Mouse (Mus musculus): ENCODE measurements around the gene Kcne1l.

Gene Kcne1l

DNA sequence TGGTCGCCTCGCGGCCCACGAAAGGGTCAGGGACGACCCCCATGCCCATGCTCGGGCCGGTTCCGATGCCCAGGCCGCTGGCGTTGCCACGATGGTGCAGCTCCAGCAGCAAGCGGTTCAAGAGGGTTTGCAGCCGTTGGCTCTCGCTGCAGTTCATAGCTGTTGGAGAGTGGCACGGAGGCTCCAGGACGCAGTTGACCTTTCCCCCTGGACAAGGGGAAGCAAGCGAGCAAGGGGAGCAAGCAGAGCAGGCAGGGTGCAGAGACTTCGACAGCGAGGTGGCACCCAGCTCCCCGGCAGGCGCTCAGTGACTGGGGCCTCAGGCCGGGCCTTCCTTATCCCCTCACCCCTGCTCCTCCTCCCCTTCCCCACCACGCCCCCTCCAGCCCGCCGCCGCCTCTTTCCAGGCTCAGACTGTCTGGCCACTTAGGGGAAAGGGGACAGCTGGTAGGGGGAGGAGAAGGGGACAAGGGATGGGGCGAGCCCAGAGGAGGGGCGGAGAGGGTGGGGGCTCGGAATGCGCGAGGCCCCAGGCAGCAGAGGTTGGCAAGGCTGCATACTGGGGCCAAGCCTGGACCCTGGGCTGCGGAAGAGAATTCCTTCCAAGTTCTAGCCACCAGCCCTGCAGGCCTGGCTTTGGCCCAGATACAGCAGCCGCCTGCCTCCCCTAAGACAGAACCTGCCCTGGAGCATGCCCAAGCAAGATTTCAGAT lies at the start of gene Kcne1l:
Gene Kcne1l (minus strand): TSS at position 426 of the 713 bp plus-strand sequence.
- Histone ChIP-seq H3K36me3 (ENCODE audit: control insufficient read depth, insufficient read depth, low read length, poor library complexity, severe bottlenecking) (no peaks in the 10 kb centered on the region), H3K27me3 (ENCODE audit: control insufficient read depth, insufficient read depth, low read length, poor library complexity, severe bottlenecking) (no peaks in the 10 kb centered on the region)
- no peak for DNase-seq (ENCODE audit: low read depth, low spot score)

DNA sequence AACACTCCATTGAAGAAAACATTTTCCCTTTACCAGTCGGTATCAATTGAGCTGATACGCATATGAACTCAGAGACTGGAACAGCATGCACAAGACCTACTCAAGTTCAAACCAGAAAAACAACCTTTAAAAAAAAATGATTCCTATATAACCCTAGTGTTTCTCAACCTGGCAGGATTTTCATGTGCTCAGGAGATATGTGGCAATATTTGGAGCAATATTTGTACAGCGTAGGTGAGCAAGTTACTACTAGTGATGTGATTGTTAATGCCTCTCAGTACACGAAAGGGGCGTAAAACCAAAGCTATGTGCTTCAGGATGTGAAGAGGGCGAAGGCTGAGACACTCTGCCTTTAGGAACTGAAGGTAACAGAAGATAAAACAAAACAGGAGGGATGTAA lies 30.1 kb upstream of the Kcne1l start:
- no peaks in the 10 kb centered on the region for H3K36me3 ChIP-seq (ENCODE audit: control insufficient read depth, insufficient read depth, low read length, poor library complexity, severe bottlenecking)
- no peaks in the 10 kb centered on the region for H3K27me3 ChIP-seq (ENCODE audit: control insufficient read depth, insufficient read depth, low read length, poor library complexity, severe bottlenecking)
- no peak for DNase-seq (ENCODE audit: low read depth, low spot score)

- DNase-seq (ENCODE audit: low read depth, low spot score): no peak
- H3K27me3 ChIP-seq (ENCODE audit: control insufficient read depth, insufficient read depth, low read length, poor library complexity, severe bottlenecking): no peaks in the 10 kb centered on the region
- H3K36me3 ChIP-seq (ENCODE audit: control insufficient read depth, insufficient read depth, low read length, poor library complexity, severe bottlenecking): no peaks in the 10 kb centered on the region
Observed at GRCm38 (mm10) chrX:142335502-142335901, 29.4 kb upstream of the Kcne1l start.

DNA sequence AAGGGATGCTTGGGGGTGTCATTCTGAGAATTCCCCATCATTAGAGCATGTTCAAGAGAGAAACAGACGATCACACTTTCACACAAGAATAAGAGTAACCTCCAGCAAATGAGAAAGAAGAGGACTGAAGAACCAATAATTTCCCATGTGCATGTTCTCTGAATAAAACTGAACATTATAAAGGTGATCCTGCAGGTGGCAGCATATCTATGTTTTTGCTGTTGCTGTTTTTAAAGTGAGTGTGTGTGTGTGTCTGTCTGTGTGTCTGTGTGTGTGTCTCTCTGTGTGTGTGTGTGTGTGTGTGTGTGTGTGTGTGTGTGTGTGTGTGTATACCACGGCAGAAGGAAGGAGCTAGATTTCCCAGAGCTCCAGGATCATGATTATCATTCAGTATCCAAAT lies 19.7 kb upstream of the Kcne1l start:
- H3K27me3 ChIP-seq (ENCODE audit: control insufficient read depth, insufficient read depth, low read length, poor library complexity, severe bottlenecking): no peaks in the 10 kb centered on the region
- peak; percentile 8 for DNase-seq (ENCODE audit: low read depth, low spot score)
- H3K36me3 ChIP-seq (ENCODE audit: control insufficient read depth, insufficient read depth, low read length, poor library complexity, severe bottlenecking): no peaks in the 10 kb centered on the region; the same call in 1 of the 2 replicates

DNA sequence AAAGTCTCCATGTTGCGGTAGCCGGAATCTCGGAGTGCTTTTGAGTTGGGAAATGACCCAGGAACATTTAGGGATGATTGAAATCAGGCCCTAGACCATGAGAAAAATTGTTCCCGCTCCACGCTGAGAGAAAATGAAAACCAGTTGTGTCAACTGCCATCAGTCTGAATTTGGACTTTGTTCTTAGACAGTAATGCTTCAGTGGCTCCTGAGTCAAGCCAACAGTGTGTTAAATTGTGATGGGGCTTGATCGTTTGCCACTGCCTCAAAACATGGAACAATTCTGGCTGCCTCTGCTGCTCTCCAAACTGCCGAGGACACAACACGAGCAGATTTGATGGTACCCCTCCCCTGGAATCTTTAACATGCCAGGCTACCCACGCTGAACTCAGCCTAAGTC lies 10.0 kb upstream of the Kcne1l start:
- H3K36me3 ChIP-seq (ENCODE audit: control insufficient read depth, insufficient read depth, low read length, poor library complexity, severe bottlenecking): no peaks in the 10 kb centered on the region
- H3K27me3 ChIP-seq (ENCODE audit: control insufficient read depth, insufficient read depth, low read length, poor library complexity, severe bottlenecking): no peaks in the 10 kb centered on the region
- no peak for DNase-seq (ENCODE audit: low read depth, low spot score)

- Histone ChIP-seq H3K36me3 (ENCODE audit: control insufficient read depth, insufficient read depth, low read length, poor library complexity, severe bottlenecking) (no peaks in the 10 kb centered on the region), H3K27me3 (ENCODE audit: control insufficient read depth, insufficient read depth, low read length, poor library complexity, severe bottlenecking) (no peaks in the 10 kb centered on the region)
- DNase-seq (ENCODE audit: low read depth, low spot score): no peak
Observed at GRCm38 (mm10) chrX:142315270-142315669, 9.2 kb upstream of the Kcne1l start.

GRCm38 (mm10) chrX:142314307-142315024 lies 8.4 kb upstream of the Kcne1l start:
- Histone ChIP-seq H3K36me3 (ENCODE audit: control insufficient read depth, insufficient read depth, low read length, poor library complexity, severe bottlenecking) (no peaks in the 10 kb centered on the region), H3K27me3 (ENCODE audit: control insufficient read depth, insufficient read depth, low read length, poor library complexity, severe bottlenecking) (no peaks in the 10 kb centered on the region)
- peak; percentile 45 for DNase-seq (ENCODE audit: low read depth, low spot score)

DNA sequence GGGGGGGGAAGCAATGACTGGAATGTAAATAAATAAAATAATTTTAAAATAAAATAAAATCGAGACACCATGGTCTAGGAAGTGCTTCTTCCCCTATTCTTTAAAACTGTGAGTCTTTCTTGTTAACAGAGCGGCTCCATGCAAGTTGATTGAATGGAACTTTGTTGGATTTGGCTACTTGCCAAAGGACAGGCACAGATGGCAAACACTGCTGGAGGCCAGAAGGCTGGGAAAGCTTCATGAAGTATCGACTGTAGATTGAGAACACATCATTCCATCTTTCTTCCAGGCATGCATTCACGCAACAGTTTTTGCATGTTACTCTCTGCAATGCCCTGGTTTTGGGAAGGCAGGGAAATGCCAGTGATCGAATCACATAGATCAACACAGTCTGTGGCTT lies 4.3 kb upstream of the Kcne1l start:
- Histone ChIP-seq H3K36me3 (ENCODE audit: control insufficient read depth, insufficient read depth, low read length, poor library complexity, severe bottlenecking) (no peaks in the 10 kb centered on the region), H3K27me3 (ENCODE audit: control insufficient read depth, insufficient read depth, low read length, poor library complexity, severe bottlenecking) (no peaks in the 10 kb centered on the region)
- no peak for DNase-seq (ENCODE audit: low read depth, low spot score)

GRCm38 (mm10) chrX:142305010-142305868 lies 855 bp downstream of the Kcne1l start:
- Histone ChIP-seq H3K27me3 (ENCODE audit: control insufficient read depth, insufficient read depth, low read length, poor library complexity, severe bottlenecking) (no peaks in the 10 kb centered on the region), H3K36me3 (ENCODE audit: control insufficient read depth, insufficient read depth, low read length, poor library complexity, severe bottlenecking) (no peaks in the 10 kb centered on the region)
- no peak for DNase-seq (ENCODE audit: low read depth, low spot score)

GRCm38 (mm10) chrX:142304592-142304991 lies 1.5 kb downstream of the Kcne1l start:
- no peak for DNase-seq (ENCODE audit: low read depth, low spot score)
- Histone ChIP-seq H3K27me3 (ENCODE audit: control insufficient read depth, insufficient read depth, low read length, poor library complexity, severe bottlenecking) (no peaks in the 10 kb centered on the region), H3K36me3 (ENCODE audit: control insufficient read depth, insufficient read depth, low read length, poor library complexity, severe bottlenecking) (no peaks in the 10 kb centered on the region)

DNA sequence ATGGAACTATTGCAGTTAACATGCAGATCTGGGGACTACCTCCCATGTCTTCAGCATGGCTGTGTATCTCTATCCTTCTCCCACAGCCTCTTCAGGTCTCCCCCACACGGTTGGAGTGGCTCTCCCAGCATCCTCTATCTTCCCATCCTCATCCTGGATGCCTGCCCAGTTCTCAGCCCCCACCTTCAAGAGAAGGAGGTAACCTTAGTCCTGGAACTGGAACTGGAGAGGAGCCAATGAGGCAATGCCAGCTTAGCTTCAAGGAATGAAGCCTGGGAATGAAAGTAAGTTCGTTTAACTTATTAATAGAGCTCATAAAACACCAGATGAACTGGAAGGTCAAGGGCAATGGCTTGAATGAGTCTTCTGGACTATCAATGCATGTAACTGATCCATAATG lies 2.6 kb downstream of the Kcne1l start:
- no peak for DNase-seq (ENCODE audit: low read depth, low spot score)
- Histone ChIP-seq H3K36me3 (ENCODE audit: control insufficient read depth, insufficient read depth, low read length, poor library complexity, severe bottlenecking) (no peaks in the 10 kb centered on the region), H3K27me3 (ENCODE audit: control insufficient read depth, insufficient read depth, low read length, poor library complexity, severe bottlenecking) (no peaks in the 10 kb centered on the region)

DNA sequence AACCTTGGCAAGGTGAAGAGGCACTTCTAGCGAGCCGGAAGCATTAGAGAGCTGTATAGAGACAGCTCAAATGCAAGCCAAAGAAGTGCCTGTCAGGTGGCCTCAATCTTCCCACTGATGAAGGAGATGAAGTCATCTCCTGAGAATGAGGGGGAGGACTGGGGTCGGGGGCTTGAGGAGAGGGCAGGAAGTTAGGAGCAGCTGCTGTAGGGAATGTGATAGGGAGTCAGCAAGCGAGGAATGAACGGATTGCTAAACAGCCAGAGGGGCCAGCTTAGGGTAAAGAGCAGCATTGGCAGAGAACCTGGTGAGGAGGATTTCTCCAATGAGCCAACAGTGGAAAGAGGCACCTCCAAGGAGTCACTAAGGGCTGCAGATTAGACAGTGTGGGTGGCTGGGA lies 20.2 kb downstream of the Kcne1l start:
- H3K27me3 ChIP-seq (ENCODE audit: control insufficient read depth, insufficient read depth, low read length, poor library complexity, severe bottlenecking): no peaks in the 10 kb centered on the region
- DNase-seq (ENCODE audit: low read depth, low spot score): no peak
- H3K36me3 ChIP-seq (ENCODE audit: control insufficient read depth, insufficient read depth, low read length, poor library complexity, severe bottlenecking): no peaks in the 10 kb centered on the region

DNA sequence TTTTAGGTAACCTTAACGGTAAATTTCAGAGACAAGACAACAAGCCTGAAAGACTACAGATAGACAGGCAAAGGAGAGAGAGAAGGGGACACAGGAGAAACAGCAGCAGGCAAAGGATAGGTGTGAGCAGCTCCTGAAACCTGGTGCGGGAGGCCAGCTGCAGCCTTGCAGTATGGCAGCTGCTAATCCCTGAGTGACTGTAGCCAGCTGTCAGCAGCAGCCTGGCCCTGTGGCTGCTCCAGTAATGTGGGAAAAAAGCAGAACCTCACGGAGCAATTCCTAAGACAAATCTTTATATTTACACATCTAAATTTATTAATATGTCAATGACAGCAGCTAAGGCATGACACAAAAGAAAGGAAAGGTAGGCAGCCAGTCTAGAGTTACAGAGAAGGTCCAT lies 29.5 kb downstream of the Kcne1l start:
- DNase-seq (ENCODE audit: low read depth, low spot score): no peak
- no peaks in the 10 kb centered on the region for H3K27me3 ChIP-seq (ENCODE audit: control insufficient read depth, insufficient read depth, low read length, poor library complexity, severe bottlenecking)
- H3K36me3 ChIP-seq (ENCODE audit: control insufficient read depth, insufficient read depth, low read length, poor library complexity, severe bottlenecking): no peaks in the 10 kb centered on the region

GRCm38 (mm10) chrX:142276031-142276430 lies 30.1 kb downstream of the Kcne1l start:
- no peak for DNase-seq (ENCODE audit: low read depth, low spot score)
- H3K36me3 ChIP-seq (ENCODE audit: control insufficient read depth, insufficient read depth, low read length, poor library complexity, severe bottlenecking): no peaks in the 10 kb centered on the region
- no peaks in the 10 kb centered on the region; the same call in 1 of the 2 replicates for H3K27me3 ChIP-seq (ENCODE audit: control insufficient read depth, insufficient read depth, low read length, poor library complexity, severe bottlenecking)

All from splenic B cell, adult 2 months (primary cell).